Mouse (Mus musculus): Measurements from ENCODE around the gene Slc7a10. TPM values are rescaled to one million over a fixed set of nuclear protein-coding genes. Genes with fewer than 3 reads are reported as not detected.

Slc7a10 gene
- total and polyA plus RNA-seq, 3 experiments, result not detected

DNA sequence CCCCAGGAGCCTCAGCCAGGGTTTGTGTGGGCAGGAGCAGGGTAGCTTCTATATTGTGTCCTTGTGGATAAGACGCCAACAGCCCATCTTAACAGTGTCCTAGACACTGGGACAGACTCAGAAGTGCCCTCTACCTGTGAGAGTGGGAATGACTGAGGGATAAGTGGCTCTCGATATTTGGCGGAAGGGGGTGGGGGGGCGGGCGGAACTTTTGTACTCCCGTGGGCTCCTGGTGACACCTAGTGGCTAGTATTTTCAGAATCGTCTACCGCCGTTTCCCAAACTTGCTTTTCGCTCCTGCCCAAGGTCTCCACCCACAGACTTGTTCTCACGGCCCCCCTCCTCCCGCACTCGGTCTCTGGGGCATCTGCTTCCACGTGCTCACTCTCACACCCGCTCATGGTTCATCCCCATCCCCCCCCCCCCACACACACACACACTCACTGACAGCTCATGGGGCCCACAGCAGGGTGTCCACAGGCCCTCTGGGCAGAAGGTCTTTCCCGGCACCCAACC is 14.3 kb upstream of the Slc7a10 start:
- no peaks in the 10 kb centered on the region for H3K36me3 ChIP-seq (ENCODE audit: control insufficient read depth in 1 of 2, insufficient read depth in 2 of 2, low read length in 2 of 2)
- no peaks in the 10 kb centered on the region for H3K79me2 ChIP-seq (ENCODE audit: control insufficient read depth, insufficient read depth, low read length, poor library complexity)
- peak; percentile 82 for DNase-seq (ENCODE audit: low read depth, low spot score)
- H3K9me3 ChIP-seq (replicated peaks; ENCODE audit: insufficient read depth, low read length), result no peaks in the 10 kb centered on the region
- peak overlapping the region in 1 of 2 experiments; percentile 32; a peak in 1 of 4 replicates for H3K4me3 ChIP-seq (ENCODE audit: control insufficient read depth in 1 of 2, insufficient read depth in 1 of 2, low read depth in 2 of 2, low read length in 2 of 2)
- no peak overlapping the region for H3K27ac ChIP-seq (ENCODE audit: control insufficient read depth, low read depth, low read length)
- H3K4me1 ChIP-seq (ENCODE audit: control insufficient read depth in 1 of 2, insufficient read depth in 2 of 2, low read length in 2 of 2), result peaks cover 0 to 5% of the 10 kb centered on the region in 2 experiments; a peak in 1 of 4 replicates
- H3K9ac ChIP-seq (ENCODE audit: control insufficient read depth, low read depth, low read length, poor library complexity, severe bottlenecking), result peak overlapping the region; percentile 46
- H3K27me3 ChIP-seq (ENCODE audit: control insufficient read depth in 1 of 2, insufficient read depth in 2 of 2, low read length in 2 of 2), result no peaks in the 10 kb centered on the region
- TF ChIP-seq POLR2AphosphoS5 (IDR thresholded peaks at IDR 0.05; ENCODE audit: borderline replicate concordance, low read depth, low read length) (no peak), NELFE (IDR thresholded peaks at IDR 0.05; ENCODE audit: low read depth, low read length) (no peak), MEF2A (IDR thresholded peaks at IDR 0.05; ENCODE audit: extremely low read depth, insufficient replicate concordance, low read depth, low read length, poor library complexity, severe bottlenecking) (no peak), RAD21 (IDR thresholded peaks at IDR 0.05; ENCODE audit: low read depth, low read length) (peak; percentile 86), CTCF (IDR thresholded peaks at IDR 0.05 in 2 of 3, conservative IDR thresholded peaks at IDR 0.05 in 1 of 3; ENCODE audit: control insufficient read depth in 1 of 3, insufficient read depth in 1 of 3, low read depth in 2 of 3, low read length in 3 of 3, poor library complexity in 1 of 3, severe bottlenecking in 1 of 3) (peak; percentile 57 to 82 (median 63)), CHD1 (IDR thresholded peaks at IDR 0.05; ENCODE audit: low read depth, low read length) (no peak), POLR2AphosphoS2 (IDR thresholded peaks at IDR 0.05; ENCODE audit: low read length) (no peak), HCFC1 (IDR thresholded peaks at IDR 0.05; ENCODE audit: low read depth, low read length) (no peak), EP300 (IDR thresholded peaks at IDR 0.05; ENCODE audit: low read depth in 1 of 2, low read length in 2 of 2) (no peak), KAT2A (conservative IDR thresholded peaks at IDR 0.05; ENCODE audit: low read depth, low read length) (no peak), RCOR1 (IDR thresholded peaks at IDR 0.05; ENCODE audit: low read depth, low read length) (no peak), ZNF384 (IDR thresholded peaks at IDR 0.05; ENCODE audit: low read depth, low read length) (no peak), TBP (IDR thresholded peaks at IDR 0.05; ENCODE audit: low read depth, low read length) (no peak), TCF12 (IDR thresholded peaks at IDR 0.05; ENCODE audit: low read depth, low read length) (0 out of 2 replicates have a peak, but pooled peaks have one; percentile 8), MAFK (IDR thresholded peaks at IDR 0.05; ENCODE audit: borderline replicate concordance, low read depth, low read length) (no peak), ETS1 (IDR thresholded peaks at IDR 0.05; ENCODE audit: low read depth, low read length) (no peak), CHD2 (IDR thresholded peaks at IDR 0.05; ENCODE audit: low read length) (no peak), USF2 (IDR thresholded peaks at IDR 0.05; ENCODE audit: borderline replicate concordance in 1 of 2, insufficient read depth in 1 of 2, low read depth in 1 of 2, low read length in 2 of 2) (no peak), GABPA (IDR thresholded peaks at IDR 0.05; ENCODE audit: low read depth, low read length) (no peak), SIN3A (IDR thresholded peaks at IDR 0.05; ENCODE audit: low read length) (peak; percentile 45; the same call in 1 of the 2 replicates), SMC3 (IDR thresholded peaks at IDR 0.05; ENCODE audit: low read depth, low read length) (peak; percentile 89), USF1 (IDR thresholded peaks at IDR 0.05; ENCODE audit: low read depth, low read length) (no peak), GATA1 (IDR thresholded peaks at IDR 0.05; ENCODE audit: low read depth, low read length) (no peak), MAZ (IDR thresholded peaks at IDR 0.05; ENCODE audit: low read depth, low read length) (peak; percentile 48; the same call in 1 of the 2 replicates), MAX (IDR thresholded peaks at IDR 0.05; ENCODE audit: low read length) (no peak), NRF1 (IDR thresholded peaks at IDR 0.05; ENCODE audit: insufficient read depth, low read depth, low read length, poor library complexity, severe bottlenecking) (no peak), UBTF (IDR thresholded peaks at IDR 0.05; ENCODE audit: borderline replicate concordance, insufficient read depth, low read depth, low read length) (no peak), ZMIZ1 (IDR thresholded peaks at IDR 0.05; ENCODE audit: low read depth, low read length) (no peak), E2F4 (IDR thresholded peaks at IDR 0.05; ENCODE audit: borderline replicate concordance, low read depth, low read length) (no peak), MYB (IDR thresholded peaks at IDR 0.05; ENCODE audit: low read depth, low read length) (no peak), POLR2A (IDR thresholded peaks at IDR 0.05; ENCODE audit: control insufficient read depth in 1 of 2, insufficient read depth in 1 of 2, low read depth in 1 of 2, low read length in 2 of 2, poor library complexity in 1 of 2) (no peak), ZKSCAN1 (IDR thresholded peaks at IDR 0.05; ENCODE audit: low read depth, low read length) (no peak), JUND (IDR thresholded peaks at IDR 0.05; ENCODE audit: low read depth, low read length) (no peak), ELF1 (IDR thresholded peaks at IDR 0.05; ENCODE audit: low read depth, low read length) (no peak), MYC (IDR thresholded peaks at IDR 0.05; ENCODE audit: low read depth, low read length) (no peak), ZC3H11A (IDR thresholded peaks at IDR 0.05; ENCODE audit: low read depth, low read length) (peak; percentile 78), MXI1 (IDR thresholded peaks at IDR 0.05; ENCODE audit: low read depth, low read length) (no peak), TAL1 (IDR thresholded peaks at IDR 0.05; ENCODE audit: low read length) (no peak)

All from MEL (cell line).